Mouse (Mus musculus): ENCODE data around the gene Exd2.
"Not testable (repeated sequence)": the region's sequence is repeated elsewhere in the genome, so short reads cannot be mapped to it uniquely, and the experiment has no call there.

Gene Exd2

DNA sequence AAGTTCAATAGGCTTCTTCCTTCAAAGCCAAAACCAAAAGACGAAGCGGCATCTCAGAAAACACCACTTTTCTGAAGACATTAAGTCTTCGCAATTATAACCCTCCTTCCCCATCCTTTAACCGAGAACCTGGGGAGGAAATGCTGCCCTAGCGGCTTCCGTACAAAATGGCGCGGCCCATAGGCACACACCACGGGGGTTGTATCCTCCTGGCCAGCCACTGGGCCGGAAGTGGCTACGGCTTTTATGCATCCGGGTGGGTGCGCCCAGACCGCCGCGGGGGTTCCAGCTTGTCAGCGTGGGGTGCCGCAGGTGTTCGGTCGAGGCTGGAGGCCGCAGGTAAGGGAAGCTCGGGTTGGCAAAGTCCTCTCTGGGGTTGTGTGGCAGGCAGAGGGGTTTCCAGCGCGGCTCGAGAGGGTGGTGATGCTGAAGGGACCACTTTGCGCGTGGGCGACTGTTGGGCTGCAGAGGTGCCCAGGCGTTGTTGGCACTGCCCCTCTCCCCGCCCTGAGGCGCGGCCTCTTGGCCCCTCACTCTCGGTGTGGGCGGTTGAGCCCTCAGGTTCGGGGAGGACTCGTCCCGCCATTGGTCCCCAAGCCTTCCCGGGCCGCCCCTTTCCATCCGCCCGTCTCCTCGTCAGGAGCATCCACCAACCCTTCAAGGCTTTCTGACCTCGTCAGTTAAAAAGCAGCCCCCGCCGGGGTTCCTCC is at the start of gene Exd2:
TSS of gene Exd2 (plus strand) at position 154 of the 710 bp plus-strand sequence.
- H3K27me3 ChIP-seq (ENCODE audit: control insufficient read depth, insufficient read depth, low read length, poor library complexity, severe bottlenecking): no peaks in the 10 kb centered on the region
- H3K36me3 ChIP-seq (ENCODE audit: control insufficient read depth, insufficient read depth, low read length, poor library complexity, severe bottlenecking): no peaks in the 10 kb centered on the region
- DNase-seq (ENCODE audit: low read depth, low spot score): peak; percentile 90

GRCm38 (mm10) chr12:80415100-80415499 is 47.8 kb upstream of the Exd2 start:
- no peak for DNase-seq (ENCODE audit: low read depth, low spot score)
- H3K27me3 ChIP-seq (ENCODE audit: control insufficient read depth, insufficient read depth, low read length, poor library complexity, severe bottlenecking): no peaks in the 10 kb centered on the region
- no peaks in the 10 kb centered on the region; the same call in 1 of the 2 replicates for H3K36me3 ChIP-seq (ENCODE audit: control insufficient read depth, insufficient read depth, low read length, poor library complexity, severe bottlenecking)

- H3K27me3 ChIP-seq (ENCODE audit: control insufficient read depth, insufficient read depth, low read length, poor library complexity, severe bottlenecking): no peaks in the 10 kb centered on the region
- no peaks in the 10 kb centered on the region for H3K36me3 ChIP-seq (ENCODE audit: control insufficient read depth, insufficient read depth, low read length, poor library complexity, severe bottlenecking)
- no peak for DNase-seq (ENCODE audit: low read depth, low spot score)
Measured at GRCm38 (mm10) chr12:80427683-80428082, 35.2 kb upstream of the Exd2 start.

DNA sequence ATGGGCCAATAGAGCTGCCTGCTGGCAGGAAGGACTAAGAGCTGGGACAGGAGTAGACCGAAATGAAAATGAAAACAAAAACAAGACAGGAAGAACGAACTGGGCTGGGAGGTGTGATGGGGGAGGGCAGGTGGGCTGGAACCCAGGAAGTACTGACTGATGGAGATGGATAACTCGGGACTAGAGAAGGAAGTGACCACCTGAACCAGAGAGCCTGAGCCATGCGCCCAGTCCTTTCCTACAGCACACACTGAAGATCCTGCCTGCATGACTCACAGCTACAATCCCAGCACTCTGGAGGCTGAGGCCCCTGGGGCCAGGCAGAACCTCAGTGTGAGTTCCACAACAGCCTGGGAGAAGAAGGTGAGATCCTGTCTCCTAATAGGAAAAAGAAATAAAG is 29.6 kb upstream of the Exd2 start:
- Histone ChIP-seq H3K27me3 (ENCODE audit: control insufficient read depth, insufficient read depth, low read length, poor library complexity, severe bottlenecking) (no peaks in the 10 kb centered on the region), H3K36me3 (ENCODE audit: control insufficient read depth, insufficient read depth, low read length, poor library complexity, severe bottlenecking) (no peaks in the 10 kb centered on the region)
- DNase-seq (ENCODE audit: low read depth, low spot score): no peak

- Histone ChIP-seq H3K36me3 (ENCODE audit: control insufficient read depth, insufficient read depth, low read length, poor library complexity, severe bottlenecking) (no peaks in the 10 kb centered on the region), H3K27me3 (ENCODE audit: control insufficient read depth, insufficient read depth, low read length, poor library complexity, severe bottlenecking) (no peaks in the 10 kb centered on the region)
- peak; percentile 51 for DNase-seq (ENCODE audit: low read depth, low spot score)
Measured at GRCm38 (mm10) chr12:80434601-80434960, 28.3 kb upstream of the Exd2 start.

GRCm38 (mm10) chr12:80434961-80435691 is 27.8 kb upstream of the Exd2 start:
- DNase-seq (ENCODE audit: low read depth, low spot score): peak; percentile 76
- no peaks in the 10 kb centered on the region for H3K27me3 ChIP-seq (ENCODE audit: control insufficient read depth, insufficient read depth, low read length, poor library complexity, severe bottlenecking)

GRCm38 (mm10) chr12:80435887-80436286 is 27.0 kb upstream of the Exd2 start:
- peak; percentile 24 for DNase-seq (ENCODE audit: low read depth, low spot score)
- H3K27me3 ChIP-seq (ENCODE audit: control insufficient read depth, insufficient read depth, low read length, poor library complexity, severe bottlenecking): no peaks in the 10 kb centered on the region
- H3K36me3 ChIP-seq (ENCODE audit: control insufficient read depth, insufficient read depth, low read length, poor library complexity, severe bottlenecking): no peaks in the 10 kb centered on the region

More at GRCm38 (mm10) chr12:80434961-80435691, 27.8 kb upstream of the Exd2 start:
- no peaks in the 10 kb centered on the region for H3K36me3 ChIP-seq (ENCODE audit: control insufficient read depth, insufficient read depth, low read length, poor library complexity, severe bottlenecking)

GRCm38 (mm10) chr12:80436336-80436976 is 26.4 kb upstream of the Exd2 start, which contains the start of gene Dcaf5:
Gene Dcaf5 (minus strand): TSS chr12:80436601.
- H3K36me3 ChIP-seq (ENCODE audit: control insufficient read depth, insufficient read depth, low read length, poor library complexity, severe bottlenecking): no peaks in the 10 kb centered on the region
- no peaks in the 10 kb centered on the region for H3K27me3 ChIP-seq (ENCODE audit: control insufficient read depth, insufficient read depth, low read length, poor library complexity, severe bottlenecking)

GRCm38 (mm10) chr12:80437051-80437675 is 25.7 kb upstream of the Exd2 start:
- no peaks in the 10 kb centered on the region for H3K27me3 ChIP-seq (ENCODE audit: control insufficient read depth, insufficient read depth, low read length, poor library complexity, severe bottlenecking)

More at GRCm38 (mm10) chr12:80436336-80436976, 26.4 kb upstream of the Exd2 start, which contains the start of gene Dcaf5:
- DNase-seq (ENCODE audit: low read depth, low spot score): peak; percentile 85

DNA sequence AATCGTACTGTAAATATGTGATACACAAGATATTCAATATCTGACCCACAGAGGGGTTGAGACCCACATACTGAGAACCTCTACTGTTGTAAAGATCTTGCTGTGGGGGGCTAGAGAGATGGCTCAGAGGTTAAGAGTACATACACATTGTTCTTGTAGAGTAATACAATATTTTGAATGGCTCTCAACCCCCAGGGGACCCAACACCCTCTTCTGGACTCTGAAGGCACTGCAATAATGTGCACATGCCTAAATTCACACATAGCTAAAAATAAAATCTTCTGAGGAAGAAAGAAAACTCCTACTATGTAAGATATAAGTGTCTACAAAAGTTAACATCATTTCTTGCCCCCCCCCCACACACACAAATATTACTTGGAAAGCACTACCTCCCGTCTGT is 21.9 kb upstream of the Exd2 start:
- Histone ChIP-seq H3K36me3 (ENCODE audit: control insufficient read depth, insufficient read depth, low read length, poor library complexity, severe bottlenecking) (no peaks in the 10 kb centered on the region), H3K27me3 (ENCODE audit: control insufficient read depth, insufficient read depth, low read length, poor library complexity, severe bottlenecking) (no peaks in the 10 kb centered on the region)
- peak; percentile 67 for DNase-seq (ENCODE audit: low read depth, low spot score)

More at GRCm38 (mm10) chr12:80437051-80437675, 25.7 kb upstream of the Exd2 start:
- DNase-seq (ENCODE audit: low read depth, low spot score): no peak
- H3K36me3 ChIP-seq (ENCODE audit: control insufficient read depth, insufficient read depth, low read length, poor library complexity, severe bottlenecking): no peaks in the 10 kb centered on the region

DNA sequence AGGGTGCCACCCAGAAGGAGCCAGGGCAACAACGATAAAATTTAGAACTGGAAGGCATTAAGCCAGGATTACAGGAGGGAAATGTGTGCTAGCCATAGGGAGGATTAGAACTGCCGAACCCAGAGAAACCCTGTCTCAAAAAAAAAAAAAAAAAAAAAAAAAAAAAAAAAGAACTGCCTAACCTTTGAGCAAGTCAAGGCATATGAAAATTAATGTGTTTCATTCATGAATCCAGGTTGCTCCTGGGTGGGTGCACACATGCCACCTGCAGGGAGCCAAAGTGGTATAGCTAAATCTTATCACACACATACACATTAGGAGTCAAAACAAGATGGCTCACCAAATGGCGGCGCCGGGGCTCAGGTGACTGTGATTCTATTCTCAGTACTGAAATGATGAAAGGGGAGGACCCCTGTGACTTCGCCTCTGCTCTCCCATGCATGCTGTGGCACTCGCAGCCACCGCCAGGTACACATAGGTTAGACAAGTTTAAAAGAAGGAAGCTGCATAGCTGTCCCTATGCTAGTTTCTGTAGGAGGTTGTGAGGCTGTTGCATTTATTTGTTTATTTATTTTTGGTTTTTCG is 18.3 kb upstream of the Exd2 start:
- Histone ChIP-seq H3K27me3 (ENCODE audit: control insufficient read depth, insufficient read depth, low read length, poor library complexity, severe bottlenecking) (no peaks in the 10 kb centered on the region), H3K36me3 (ENCODE audit: control insufficient read depth, insufficient read depth, low read length, poor library complexity, severe bottlenecking) (no peaks in the 10 kb centered on the region)
- DNase-seq (ENCODE audit: low read depth, low spot score): no peak

GRCm38 (mm10) chr12:80453506-80453905 is 9.4 kb upstream of the Exd2 start:
- DNase-seq (ENCODE audit: low read depth, low spot score): no peak
- Histone ChIP-seq H3K36me3 (ENCODE audit: control insufficient read depth, insufficient read depth, low read length, poor library complexity, severe bottlenecking) (no peaks in the 10 kb centered on the region), H3K27me3 (ENCODE audit: control insufficient read depth, insufficient read depth, low read length, poor library complexity, severe bottlenecking) (no peaks in the 10 kb centered on the region)

GRCm38 (mm10) chr12:80458033-80458432 is 4.9 kb upstream of the Exd2 start:
- Histone ChIP-seq H3K27me3 (ENCODE audit: control insufficient read depth, insufficient read depth, low read length, poor library complexity, severe bottlenecking) (no peaks in the 10 kb centered on the region), H3K36me3 (ENCODE audit: control insufficient read depth, insufficient read depth, low read length, poor library complexity, severe bottlenecking) (no peaks in the 10 kb centered on the region)
- no peak for DNase-seq (ENCODE audit: low read depth, low spot score)

- not testable (repeated sequence) for H3K27me3 ChIP-seq (ENCODE audit: control insufficient read depth, insufficient read depth, low read length, poor library complexity, severe bottlenecking); H3K36me3 ChIP-seq (ENCODE audit: control insufficient read depth, insufficient read depth, low read length, poor library complexity, severe bottlenecking)
- DNase-seq (ENCODE audit: low read depth, low spot score): peak; percentile 11
Measured at GRCm38 (mm10) chr12:80462292-80462896, 501 bp upstream of the Exd2 start.
